Mouse (Mus musculus): ENCODE measurements around the gene Hes2. TPM values are rescaled to one million over a fixed set of nuclear protein-coding genes. Genes with fewer than 3 reads are reported as not detected.

Hes2 gene
- polyA plus RNA-seq, 1 experiment from 2014 or later = 1.0 TPM

GRCm38 (mm10) chr4:152120311-152121182, 38.1 kb upstream of the Hes2 start:
- H3K4me3 ChIP-seq (ENCODE audit: low read depth, low read length) = no peak overlapping the region
- 1% methylated on average over 31 of the region's 31 CpGs for WGBS

GRCm38 (mm10) chr4:152121183-152121505, 37.5 kb upstream of the Hes2 start:
- Histone ChIP-seq H3K4me1 (ENCODE audit: control insufficient read depth, insufficient read depth, low read length) (peaks cover 17% of the 10 kb centered on the region), H3K36me3 (ENCODE audit: control insufficient read depth, insufficient read depth, low read length) (no peaks in the 10 kb centered on the region), H3K9ac (ENCODE audit: low read length) (no peak overlapping the region), H3K27me3 (ENCODE audit: control insufficient read depth, insufficient read depth, low read length) (peaks cover 99% of the 10 kb centered on the region), H3K4me2 (peak overlapping the region; percentile 27; the same call in 1 of the 2 replicates), H3K27ac (ENCODE audit: low read depth, low read length) (no peak overlapping the region), H3K4me3 (ENCODE audit: low read depth, low read length) (no peak overlapping the region), H3K9me3 (ENCODE audit: control insufficient read depth, low read length) (no peaks in the 10 kb centered on the region)
- ATAC-seq (ENCODE audit: low FRiP score) = no peak
- DNase-seq (ENCODE audit: low spot score, missing footprints) = peak; percentile 94
- under 1% methylated on average over 12 of the region's 12 CpGs for WGBS

More at GRCm38 (mm10) chr4:152120311-152121182, 38.1 kb upstream of the Hes2 start:
- peak overlapping the region; percentile 27; the same call in 1 of the 2 replicates for H3K4me2 ChIP-seq
- peaks cover 20% of the 10 kb centered on the region for H3K4me1 ChIP-seq (ENCODE audit: control insufficient read depth, insufficient read depth, low read length)
- no peaks in the 10 kb centered on the region for H3K36me3 ChIP-seq (ENCODE audit: control insufficient read depth, insufficient read depth, low read length)
- peak; percentile 87 for DNase-seq (ENCODE audit: low spot score, missing footprints)
- ATAC-seq (ENCODE audit: low FRiP score) = no peak
- H3K27me3 ChIP-seq (ENCODE audit: control insufficient read depth, insufficient read depth, low read length) = peaks cover 98% of the 10 kb centered on the region
- H3K9me3 ChIP-seq (ENCODE audit: control insufficient read depth, low read length) = no peaks in the 10 kb centered on the region
- no peak overlapping the region for H3K27ac ChIP-seq (ENCODE audit: low read depth, low read length)
- H3K9ac ChIP-seq (ENCODE audit: low read length) = no peak overlapping the region

GRCm38 (mm10) chr4:152124361-152124961, 34.2 kb upstream of the Hes2 start:
- WGBS = 5% methylated on average over 13 of the region's 13 CpGs
- peaks cover 99% of the 10 kb centered on the region for H3K27me3 ChIP-seq (ENCODE audit: control insufficient read depth, insufficient read depth, low read length)
- no peak overlapping the region for H3K9ac ChIP-seq (ENCODE audit: low read length)
- H3K4me1 ChIP-seq (ENCODE audit: control insufficient read depth, insufficient read depth, low read length) = peaks cover 18% of the 10 kb centered on the region
- no peak overlapping the region for H3K27ac ChIP-seq (ENCODE audit: low read depth, low read length)
- ATAC-seq (ENCODE audit: low FRiP score) (no peak), DNase-seq (ENCODE audit: low spot score, missing footprints) (no peak)
- no peak overlapping the region for H3K4me2 ChIP-seq
- no peaks in the 10 kb centered on the region for H3K9me3 ChIP-seq (ENCODE audit: control insufficient read depth, low read length)
- H3K36me3 ChIP-seq (ENCODE audit: control insufficient read depth, insufficient read depth, low read length) = no peaks in the 10 kb centered on the region
- H3K4me3 ChIP-seq (ENCODE audit: low read depth, low read length) = no peak overlapping the region

GRCm38 (mm10) chr4:152125161-152126025, 33.3 kb upstream of the Hes2 start:
- Histone ChIP-seq H3K9ac (ENCODE audit: low read length) (no peak overlapping the region), H3K9me3 (ENCODE audit: control insufficient read depth, low read length) (no peaks in the 10 kb centered on the region), H3K27ac (ENCODE audit: low read depth, low read length) (no peak overlapping the region), H3K27me3 (ENCODE audit: control insufficient read depth, insufficient read depth, low read length) (peaks cover 99% of the 10 kb centered on the region), H3K4me2 (peak overlapping the region; percentile 32), H3K36me3 (ENCODE audit: control insufficient read depth, insufficient read depth, low read length) (no peaks in the 10 kb centered on the region), H3K4me3 (ENCODE audit: low read depth, low read length) (peak overlapping the region; percentile 18), H3K4me1 (ENCODE audit: control insufficient read depth, insufficient read depth, low read length) (peaks cover 12% of the 10 kb centered on the region)
- peak; percentile 93 for DNase-seq (ENCODE audit: low spot score, missing footprints)
- no peak for ATAC-seq (ENCODE audit: low FRiP score)
- 4% methylated on average over 56 of the region's 56 CpGs for WGBS

- H3K27me3 ChIP-seq (ENCODE audit: control insufficient read depth, insufficient read depth, low read length) = peaks cover 99% of the 10 kb centered on the region
- H3K9ac ChIP-seq (ENCODE audit: low read length) = no peak overlapping the region
- no peak overlapping the region for H3K27ac ChIP-seq (ENCODE audit: low read depth, low read length)
- no peaks in the 10 kb centered on the region for H3K9me3 ChIP-seq (ENCODE audit: control insufficient read depth, low read length)
- peak overlapping the region; percentile 18 for H3K4me3 ChIP-seq (ENCODE audit: low read depth, low read length)
- H3K4me2 ChIP-seq = peak overlapping the region; percentile 32
- H3K36me3 ChIP-seq (ENCODE audit: control insufficient read depth, insufficient read depth, low read length) = no peaks in the 10 kb centered on the region
- WGBS = 3% methylated on average over 65 of the region's 65 CpGs
- ATAC-seq (ENCODE audit: low FRiP score) = no peak
- H3K4me1 ChIP-seq (ENCODE audit: control insufficient read depth, insufficient read depth, low read length) = peaks cover 14% of the 10 kb centered on the region; the same call in 1 of the 2 replicates
- DNase-seq (ENCODE audit: low spot score, missing footprints) = peak; percentile 94
These were observed 32.4 kb upstream of the Hes2 start for GRCm38 (mm10) chr4:152126026-152126920.

- ATAC-seq (ENCODE audit: low FRiP score) (no peak), DNase-seq (ENCODE audit: low spot score, missing footprints) (no peak)
- 70% methylated on average over 11 of the region's 11 CpGs for WGBS
These were observed 30.8 kb upstream of the Hes2 start for GRCm38 (mm10) chr4:152127884-152128283.

GRCm38 (mm10) chr4:152128784-152129183, 29.9 kb upstream of the Hes2 start:
- Histone ChIP-seq H3K27me3 (ENCODE audit: control insufficient read depth, insufficient read depth, low read length) (peaks cover 100% of the 10 kb centered on the region), H3K36me3 (ENCODE audit: control insufficient read depth, insufficient read depth, low read length) (no peaks in the 10 kb centered on the region), H3K9me3 (ENCODE audit: control insufficient read depth, low read length) (no peaks in the 10 kb centered on the region), H3K4me1 (ENCODE audit: control insufficient read depth, insufficient read depth, low read length) (peaks cover 14% of the 10 kb centered on the region), H3K27ac (ENCODE audit: low read depth, low read length) (no peak overlapping the region), H3K4me2 (no peak overlapping the region), H3K9ac (ENCODE audit: low read length) (no peak overlapping the region), H3K4me3 (ENCODE audit: low read depth, low read length) (no peak overlapping the region)
- ATAC-seq (ENCODE audit: low FRiP score) = no peak
- peak; percentile 79 for DNase-seq (ENCODE audit: low spot score, missing footprints)
- WGBS = 49% methylated on average over 5 of the region's 5 CpGs

More at GRCm38 (mm10) chr4:152127884-152128283, 30.8 kb upstream of the Hes2 start:
- Histone ChIP-seq H3K27ac (ENCODE audit: low read depth, low read length) (no peak overlapping the region), H3K9me3 (ENCODE audit: control insufficient read depth, low read length) (no peaks in the 10 kb centered on the region), H3K27me3 (ENCODE audit: control insufficient read depth, insufficient read depth, low read length) (peaks cover 100% of the 10 kb centered on the region), H3K36me3 (ENCODE audit: control insufficient read depth, insufficient read depth, low read length) (no peaks in the 10 kb centered on the region), H3K4me3 (ENCODE audit: low read depth, low read length) (no peak overlapping the region), H3K4me2 (no peak overlapping the region), H3K4me1 (ENCODE audit: control insufficient read depth, insufficient read depth, low read length) (peaks cover 14% of the 10 kb centered on the region), H3K9ac (ENCODE audit: low read length) (no peak overlapping the region)

GRCm38 (mm10) chr4:152129395-152129930, 29.2 kb upstream of the Hes2 start:
- Histone ChIP-seq H3K27me3 (ENCODE audit: control insufficient read depth, insufficient read depth, low read length) (peaks cover 100% of the 10 kb centered on the region), H3K9me3 (ENCODE audit: control insufficient read depth, low read length) (no peaks in the 10 kb centered on the region), H3K4me2 (no peak overlapping the region), H3K9ac (ENCODE audit: low read length) (no peak overlapping the region), H3K36me3 (ENCODE audit: control insufficient read depth, insufficient read depth, low read length) (no peaks in the 10 kb centered on the region), H3K4me3 (ENCODE audit: low read depth, low read length) (no peak overlapping the region), H3K4me1 (ENCODE audit: control insufficient read depth, insufficient read depth, low read length) (peaks cover 14% of the 10 kb centered on the region), H3K27ac (ENCODE audit: low read depth, low read length) (no peak overlapping the region)
- 23% methylated on average over 13 of the region's 13 CpGs for WGBS
- DNase-seq (ENCODE audit: low spot score, missing footprints) (peak; percentile 81), ATAC-seq (ENCODE audit: low FRiP score) (no peak)

All from midbrain, embryonic 11.5 days (tissue).